Mouse (Mus musculus) heart, embryonic 12.5 days (tissue): ENCODE results near the gene Manba. TPM values are rescaled to one million over a fixed set of nuclear protein-coding genes. Genes with fewer than 3 reads are reported as not detected.

Experiments
- ATAC-seq: fragments of 200-750 bp; cut with Nextera tagmentation; 2 replicates; pipeline ENCODE4 v1.8.0; 2017; ENCODE audit warnings: moderate TSS enrichment, moderate library complexity; ENCODE audit not compliant: insufficient number of reproducible peaks, low FRiP score
- H3K27ac ChIP-seq: fragments of 300-500 bp; sonication (generic); 2 replicates; pipeline ENCODE4 v1.5.1; 2016; ENCODE audit warnings: mild to moderate bottlenecking, moderate library complexity; ENCODE audit not compliant: poor library complexity, severe bottlenecking
- H3K27me3 ChIP-seq: fragments of 300-500 bp; sonication (generic); replicated peaks from 2 replicates; pipeline ENCODE4 v1.6.1; 2016; ENCODE audit warnings: mild to moderate bottlenecking, moderate library complexity
- H3K36me3 ChIP-seq: fragments of 300-500 bp; sonication (generic); 2 replicates; pipeline ENCODE4 v1.6.1; 2016; ENCODE audit warnings: mild to moderate bottlenecking, moderate library complexity
- H3K4me1 ChIP-seq: fragments of 300-500 bp; sonication (generic); replicated peaks from 2 replicates; pipeline ENCODE4 v1.6.1; 2016; ENCODE audit warnings: mild to moderate bottlenecking
- H3K4me2 ChIP-seq: fragments of 300-500 bp; sonication (generic); 2 replicates; pipeline ENCODE4 v1.6.1; 2016; ENCODE audit warnings: mild to moderate bottlenecking, moderate library complexity
- H3K4me3 ChIP-seq: fragments of 300-500 bp; sonication (generic); 2 replicates; pipeline ENCODE4 v1.5.1; 2016; ENCODE audit warnings: mild to moderate bottlenecking
- H3K9ac ChIP-seq: fragments of 300-500 bp; sonication (generic); 2 replicates; pipeline ENCODE4 v1.6.1; 2016; ENCODE audit warnings: mild to moderate bottlenecking, moderate library complexity
- H3K9me3 ChIP-seq: fragments of 300-500 bp; sonication (generic); replicated peaks from 2 replicates; pipeline ENCODE4 v1.6.1; 2016; ENCODE audit warnings: mild to moderate bottlenecking, moderate library complexity
- WGBS: fragments of 180-500 bp; shearing (Covaris S2); methylation state at CpG from one replicate; pipeline ENCODE4 v1.1.7; 2016; 5-methylcytosine and 5-hydroxymethylcytosine counted together
- polyA plus RNA-seq: library from polyadenylated mRNA; unstranded; fragments of >200 nt; fragmentation: Nextera tagmentation; extraction: Ambion mirVana; gene quantifications from 2 replicates; pipeline ENCODE4 v1.2.1, GENCODE M21; 2016

The Manba gene
- 42.2 and 43.7 TPM in 2 replicates for polyA plus RNA-seq

DNA sequence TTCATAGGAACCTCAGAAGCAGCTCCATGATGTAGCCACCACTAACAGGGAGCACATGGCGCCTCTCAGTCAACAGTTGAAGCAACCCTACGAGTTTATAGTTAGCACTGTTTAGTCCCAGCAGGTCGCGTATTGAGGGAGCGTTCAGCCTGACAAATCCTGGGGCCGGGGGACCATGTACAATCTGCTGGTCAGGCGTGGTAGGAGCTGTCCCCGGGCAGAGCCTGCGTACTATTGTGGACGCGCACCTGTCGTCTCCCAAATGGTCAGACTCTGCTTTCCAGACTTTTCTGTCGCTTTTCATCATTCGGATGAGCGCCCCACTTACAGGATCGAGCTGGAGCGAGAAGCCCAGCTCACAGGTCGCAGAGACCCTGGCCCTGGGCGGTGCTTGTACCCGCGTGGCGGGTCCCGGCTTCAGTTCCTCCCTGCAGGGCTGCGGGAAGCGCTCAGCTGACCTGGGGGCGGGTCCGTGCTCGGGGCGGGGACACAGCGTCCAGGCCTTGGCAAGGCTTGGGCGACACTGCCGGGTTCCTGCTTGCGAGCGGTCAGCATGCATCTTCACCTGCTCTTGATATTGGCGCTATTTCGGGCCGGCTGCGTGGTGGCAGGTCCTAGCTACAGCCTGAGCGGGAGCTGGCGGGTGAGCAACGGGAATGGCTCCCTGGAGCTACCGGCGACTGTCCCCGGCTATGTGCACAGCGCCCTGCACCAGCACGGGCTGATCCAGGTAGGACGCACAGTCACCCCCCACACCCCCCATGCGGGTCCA is at the start of gene Manba:
Gene Manba, plus strand, starts transcription at position 484 of the 772 bp plus-strand sequence.
- H3K4me1 ChIP-seq, result peaks cover 11% of the 10 kb centered on the region; the same call in 1 of the 2 replicates
- peak within 1 kb of the TSS; percentile 80 for H3K4me3 ChIP-seq
- peak within 1 kb of the TSS; percentile 82 for H3K4me2 ChIP-seq
- H3K9ac ChIP-seq, result peak within 1 kb of the TSS; percentile 85
- no peaks in the 10 kb centered on the region for H3K27me3 ChIP-seq
- ATAC-seq, result peak; percentile 92
- no peaks in the 10 kb centered on the region for H3K9me3 ChIP-seq
- 0 out of 2 replicates have a peak, but pooled peaks cover 3% of the 10 kb centered on the region for H3K36me3 ChIP-seq
- H3K27ac ChIP-seq, result peak within 1 kb of the TSS; percentile 68
- 2% methylated on average over 48 of the region's 48 CpGs for WGBS

GRCm38 (mm10) chr3:135436901-135437616 is 48.4 kb upstream of the Manba start:
- peak overlapping the region; percentile 100 for H3K27ac ChIP-seq
- H3K4me2 ChIP-seq, result peak overlapping the region; percentile 69
- ATAC-seq, result no peak
- H3K9me3 ChIP-seq, result no peaks in the 10 kb centered on the region
- H3K4me3 ChIP-seq, result peak overlapping the region; percentile 83
- no peaks in the 10 kb centered on the region for H3K27me3 ChIP-seq
- peaks cover 3% of the 10 kb centered on the region; the same call in 1 of the 2 replicates for H3K36me3 ChIP-seq
- WGBS, result 55% methylated on average over 14 of the region's 14 CpGs
- peak overlapping the region; percentile 73 for H3K9ac ChIP-seq
- peaks cover 7% of the 10 kb centered on the region; the same call in 1 of the 2 replicates for H3K4me1 ChIP-seq

GRCm38 (mm10) chr3:135437758-135438495 is 47.5 kb upstream of the Manba start, which contains the start of gene Ube2d3:
Gene Ube2d3, plus strand, starts transcription at chr3:135438149.
- H3K9ac ChIP-seq, result peak within 1 kb of the TSS; percentile 99
- H3K4me2 ChIP-seq, result peak within 1 kb of the TSS; percentile 86
- no peaks in the 10 kb centered on the region for H3K27me3 ChIP-seq
- H3K4me1 ChIP-seq, result peaks cover 8% of the 10 kb centered on the region; the same call in 1 of the 2 replicates
- peaks cover 3% of the 10 kb centered on the region; the same call in 1 of the 2 replicates for H3K36me3 ChIP-seq
- WGBS, result under 1% methylated on average over 54 of the region's 56 CpGs
- peak; percentile 93 for ATAC-seq
- H3K9me3 ChIP-seq, result no peaks in the 10 kb centered on the region
- H3K27ac ChIP-seq, result peak within 1 kb of the TSS; percentile 100
- peak within 1 kb of the TSS; percentile 83 for H3K4me3 ChIP-seq

GRCm38 (mm10) chr3:135438531-135438912 is 46.9 kb upstream of the Manba start:
- under 1% methylated on average over 40 of the region's 50 CpGs for WGBS
- 0 out of 2 replicates have a peak, but pooled peaks cover 3% of the 10 kb centered on the region for H3K36me3 ChIP-seq
- H3K9me3 ChIP-seq, result no peaks in the 10 kb centered on the region

GRCm38 (mm10) chr3:135438913-135439531 is 46.4 kb upstream of the Manba start:
- Histone ChIP-seq H3K4me3 (peak overlapping the region; percentile 83), H3K9ac (peak overlapping the region; percentile 99), H3K9me3 (no peaks in the 10 kb centered on the region), H3K27ac (peak overlapping the region; percentile 100), H3K4me1 (peaks cover 15% of the 10 kb centered on the region), H3K4me2 (peak overlapping the region; percentile 86), H3K36me3 (peaks cover 5% of the 10 kb centered on the region; the same call in 1 of the 2 replicates), H3K27me3 (no peaks in the 10 kb centered on the region)
- WGBS, result under 1% methylated on average over 38 of the region's 76 CpGs
- peak; percentile 76 for ATAC-seq

More at GRCm38 (mm10) chr3:135438531-135438912, 46.9 kb upstream of the Manba start:
- peak; percentile 76 for ATAC-seq
- Histone ChIP-seq H3K4me1 (peaks cover 14% of the 10 kb centered on the region), H3K27me3 (no peaks in the 10 kb centered on the region), H3K9ac (peak overlapping the region; percentile 99), H3K4me2 (peak overlapping the region; percentile 86), H3K27ac (peak overlapping the region; percentile 100), H3K4me3 (peak overlapping the region; percentile 83)

DNA sequence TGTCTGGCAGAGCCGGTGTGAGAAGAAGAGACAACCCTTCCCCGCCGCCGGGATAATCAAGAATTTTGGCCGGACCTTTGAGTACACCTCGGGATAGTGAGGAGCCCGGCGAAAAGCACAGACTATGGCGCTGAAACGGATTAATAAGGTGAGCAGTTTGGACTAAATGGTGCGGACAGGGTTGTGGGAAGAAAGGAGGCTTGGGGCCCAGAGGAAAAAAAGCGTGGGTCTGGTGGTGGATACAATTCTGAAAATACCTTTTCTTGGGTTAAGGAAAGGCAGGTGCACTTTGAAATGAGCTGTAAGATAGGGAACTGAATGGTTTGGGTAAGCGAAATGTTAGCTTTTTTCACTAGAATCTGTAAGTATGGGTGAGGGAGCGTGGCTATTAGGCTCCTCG is 45.8 kb upstream of the Manba start:
- H3K4me1 ChIP-seq, result peaks cover 15% of the 10 kb centered on the region
- no peaks in the 10 kb centered on the region for H3K9me3 ChIP-seq
- peak overlapping the region; percentile 99 for H3K9ac ChIP-seq
- H3K4me3 ChIP-seq, result peak overlapping the region; percentile 83
- peak overlapping the region; percentile 100 for H3K27ac ChIP-seq
- no peaks in the 10 kb centered on the region for H3K27me3 ChIP-seq
- ATAC-seq, result no peak
- peak overlapping the region; percentile 86 for H3K4me2 ChIP-seq
- 2% methylated on average over 15 of the region's 15 CpGs for WGBS
- H3K36me3 ChIP-seq, result peaks cover 5% of the 10 kb centered on the region; the same call in 1 of the 2 replicates

- no peak for ATAC-seq
- Histone ChIP-seq H3K4me2 (peak overlapping the region; percentile 86), H3K9me3 (no peaks in the 10 kb centered on the region), H3K4me1 (peaks cover 17% of the 10 kb centered on the region), H3K4me3 (peak overlapping the region; percentile 83), H3K27ac (peak overlapping the region; percentile 100; the same call in 1 of the 2 replicates), H3K9ac (peak overlapping the region; percentile 99), H3K36me3 (peaks cover 5% of the 10 kb centered on the region; the same call in 1 of the 2 replicates), H3K27me3 (no peaks in the 10 kb centered on the region)
- WGBS, result 16% methylated on average over 7 of the region's 7 CpGs
Observed at GRCm38 (mm10) chr3:135440221-135440620, 45.2 kb upstream of the Manba start.

GRCm38 (mm10) chr3:135440621-135441020 is 44.8 kb upstream of the Manba start:
- no peaks in the 10 kb centered on the region for H3K9me3 ChIP-seq
- peaks cover 5% of the 10 kb centered on the region; the same call in 1 of the 2 replicates for H3K36me3 ChIP-seq
- H3K27ac ChIP-seq, result no peak overlapping the region
- no peak for ATAC-seq
- peaks cover 17% of the 10 kb centered on the region for H3K4me1 ChIP-seq
- no peaks in the 10 kb centered on the region for H3K27me3 ChIP-seq
- peak overlapping the region; percentile 99 for H3K9ac ChIP-seq
- H3K4me3 ChIP-seq, result peak overlapping the region; percentile 83
- peak overlapping the region; percentile 86 for H3K4me2 ChIP-seq
- 37% methylated on average over 10 of the region's 10 CpGs for WGBS

DNA sequence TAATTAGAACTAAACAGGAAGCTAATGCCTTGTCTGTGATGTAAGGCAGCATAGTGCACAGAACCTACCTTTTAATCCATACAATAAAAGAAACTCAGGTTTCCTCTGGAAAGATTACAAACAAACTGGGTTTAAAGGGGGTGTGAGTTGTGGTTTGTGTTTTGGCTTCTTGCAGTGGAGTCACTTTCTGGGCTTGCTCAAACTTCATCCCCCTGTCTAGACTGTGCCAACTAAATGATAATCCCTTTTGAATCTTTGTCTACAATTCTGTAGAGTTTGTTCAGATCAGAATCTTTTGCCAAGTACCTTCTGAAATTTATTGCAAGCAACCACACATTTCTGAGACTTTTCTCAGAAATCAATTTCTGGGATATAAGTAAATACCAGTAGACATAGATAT is 40.5 kb upstream of the Manba start:
- H3K4me2 ChIP-seq, result no peak overlapping the region
- H3K4me1 ChIP-seq, result peaks cover 12% of the 10 kb centered on the region
- H3K4me3 ChIP-seq, result no peak overlapping the region
- ATAC-seq, result no peak
- H3K36me3 ChIP-seq, result peaks cover 14% of the 10 kb centered on the region
- no peaks in the 10 kb centered on the region for H3K9me3 ChIP-seq
- H3K27me3 ChIP-seq, result no peaks in the 10 kb centered on the region
- H3K27ac ChIP-seq, result no peak overlapping the region
- no peak overlapping the region for H3K9ac ChIP-seq

DNA sequence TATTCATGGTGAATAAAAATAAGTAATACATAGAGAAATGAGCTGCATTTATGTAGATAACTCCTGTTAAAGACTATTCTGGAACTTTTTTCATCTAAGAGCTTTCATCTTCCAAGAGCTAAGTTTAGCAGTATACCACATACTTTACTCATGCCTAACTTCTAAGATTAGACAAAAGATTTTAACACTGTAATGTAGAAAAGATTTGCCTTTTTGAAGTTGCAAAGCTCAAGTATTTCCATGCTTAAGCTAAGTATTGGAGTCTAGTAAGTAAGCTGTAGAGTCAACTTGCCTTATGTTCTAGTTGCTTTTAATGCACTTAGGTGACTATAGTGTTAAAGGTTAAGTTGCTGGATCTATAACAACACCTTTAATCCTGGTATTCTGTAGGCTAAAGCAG is 26.4 kb upstream of the Manba start:
- H3K4me2 ChIP-seq, result no peak overlapping the region
- no peak for ATAC-seq
- H3K9ac ChIP-seq, result no peak overlapping the region
- no peaks in the 10 kb centered on the region for H3K9me3 ChIP-seq
- H3K4me3 ChIP-seq, result no peak overlapping the region
- H3K27ac ChIP-seq, result no peak overlapping the region
- no peaks in the 10 kb centered on the region for H3K27me3 ChIP-seq
- no peaks in the 10 kb centered on the region for H3K4me1 ChIP-seq
- peaks cover 39% of the 10 kb centered on the region for H3K36me3 ChIP-seq
